Mouse (Mus musculus): ENCODE data around the gene Fxyd1. TPM values are rescaled to one million over a fixed set of nuclear protein-coding genes. Genes with fewer than 3 reads are reported as not detected.

Gene Fxyd1
- total RNA-seq, 4 experiments from 2014 or later: 80.5 to 263 (median 172) TPM

GRCm38 (mm10) chr7:31052636-31053434, 4.2 kb downstream of the Fxyd1 start:
- DNase-seq (ENCODE audit: low spot score in 2 of 2): peak; percentile 55 to 59

- no peak for DNase-seq (ENCODE audit: low spot score in 2 of 2)
Measured at GRCm38 (mm10) chr7:31052251-31052635, 4.8 kb downstream of the Fxyd1 start.

- no peak for DNase-seq (ENCODE audit: low spot score in 2 of 2)
Measured at GRCm38 (mm10) chr7:31051321-31052021, 5.5 kb downstream of the Fxyd1 start, which contains the start of gene Fxyd7. Fxyd7 (minus strand) TSS chr7:31051467.

GRCm38 (mm10) chr7:31050921-31051320, 6.1 kb downstream of the Fxyd1 start:
- DNase-seq (ENCODE audit: low spot score in 2 of 2): peak in 1 of 2 experiments; percentile 59

- no peak for DNase-seq (ENCODE audit: low spot score in 2 of 2)
Measured at GRCm38 (mm10) chr7:31050487-31050886, 6.5 kb downstream of the Fxyd1 start.

GRCm38 (mm10) chr7:31049846-31050281, 7.1 kb downstream of the Fxyd1 start:
- DNase-seq (ENCODE audit: low spot score in 2 of 2): peak in 1 of 2 experiments; percentile 44

- no peak for DNase-seq (ENCODE audit: low spot score in 2 of 2)
Measured at GRCm38 (mm10) chr7:31049135-31049845, 7.7 kb downstream of the Fxyd1 start.

GRCm38 (mm10) chr7:31042431-31042910, 14.5 kb downstream of the Fxyd1 start, which contains the start of gene Fxyd5:
Fxyd5 (minus strand) TSS chr7:31042481.
- no peak for DNase-seq (ENCODE audit: low spot score in 2 of 2)

- no peak for DNase-seq (ENCODE audit: low spot score in 2 of 2)
Measured at GRCm38 (mm10) chr7:31041662-31042315, 15.2 kb downstream of the Fxyd1 start.

GRCm38 (mm10) chr7:31041023-31041407, 16.0 kb downstream of the Fxyd1 start:
- no peak for DNase-seq (ENCODE audit: low spot score in 2 of 2)

GRCm38 (mm10) chr7:31040281-31041022, 16.5 kb downstream of the Fxyd1 start:
- no peak for DNase-seq (ENCODE audit: low spot score in 2 of 2)

- no peak for DNase-seq (ENCODE audit: low spot score in 2 of 2)
Measured at GRCm38 (mm10) chr7:31039011-31039410, 18.0 kb downstream of the Fxyd1 start.

GRCm38 (mm10) chr7:31037675-31038074, 19.3 kb downstream of the Fxyd1 start:
- DNase-seq (ENCODE audit: low spot score in 2 of 2): no peak

GRCm38 (mm10) chr7:31036917-31037316, 20.1 kb downstream of the Fxyd1 start:
- no peak for DNase-seq (ENCODE audit: low spot score in 2 of 2)

- no peak for DNase-seq (ENCODE audit: low spot score in 2 of 2)
Measured at GRCm38 (mm10) chr7:31035291-31035690, 21.7 kb downstream of the Fxyd1 start.

GRCm38 (mm10) chr7:31034789-31035188, 22.2 kb downstream of the Fxyd1 start:
- no peak for DNase-seq (ENCODE audit: low spot score in 2 of 2)

GRCm38 (mm10) chr7:31033409-31034165, 23.4 kb downstream of the Fxyd1 start:
- DNase-seq (ENCODE audit: low spot score in 2 of 2): no peak

- DNase-seq (ENCODE audit: low spot score in 2 of 2): no peak
Measured at GRCm38 (mm10) chr7:31031731-31032130, 25.3 kb downstream of the Fxyd1 start.

GRCm38 (mm10) chr7:31030717-31031116, 26.3 kb downstream of the Fxyd1 start:
- DNase-seq (ENCODE audit: low spot score in 2 of 2): no peak

- DNase-seq (ENCODE audit: low spot score in 2 of 2): no peak
Measured at GRCm38 (mm10) chr7:31028609-31029008, 28.4 kb downstream of the Fxyd1 start.
